Mouse (Mus musculus) testis, adult 2 months (tissue): Measurements from ENCODE around the gene Alpk1.

Experiments
- CTCF ChIP-seq: fragments of 200-500 bp; IDR thresholded peaks from 2 replicates; pipeline ENCODE4 v1.5.1; 2012; ENCODE audit warnings: low read depth, mild to moderate bottlenecking, inconsistent platforms, low read length, moderate library complexity; ENCODE audit not compliant: control insufficient read depth, insufficient read depth, insufficient replicate concordance
- POLR2A ChIP-seq: fragments of 200-500 bp; IDR thresholded peaks from 2 replicates; pipeline ENCODE4 v1.6.1; 2012; ENCODE audit warnings: low read depth, mild to moderate bottlenecking, inconsistent platforms, low read length, moderate library complexity; ENCODE audit not compliant: control insufficient read depth

- no peak for TF ChIP-seq CTCF
- TF ChIP-seq POLR2A: no peak
Observed at GRCm38 (mm10) chr3:127628311-127629184, 151.8 kb downstream of the Alpk1 start.
